Mouse (Mus musculus): ENCODE data around the gene Apex1. TPM values are rescaled to one million over a fixed set of nuclear protein-coding genes. Genes with fewer than 3 reads are reported as not detected.
"Not testable (repeated sequence)": the region's sequence is repeated elsewhere in the genome, so short reads cannot be mapped to it uniquely, and the experiment has no call there.

Gene Apex1
- polyA plus RNA-seq, 1 experiment from 2014 or later = 61.2 TPM

DNA sequence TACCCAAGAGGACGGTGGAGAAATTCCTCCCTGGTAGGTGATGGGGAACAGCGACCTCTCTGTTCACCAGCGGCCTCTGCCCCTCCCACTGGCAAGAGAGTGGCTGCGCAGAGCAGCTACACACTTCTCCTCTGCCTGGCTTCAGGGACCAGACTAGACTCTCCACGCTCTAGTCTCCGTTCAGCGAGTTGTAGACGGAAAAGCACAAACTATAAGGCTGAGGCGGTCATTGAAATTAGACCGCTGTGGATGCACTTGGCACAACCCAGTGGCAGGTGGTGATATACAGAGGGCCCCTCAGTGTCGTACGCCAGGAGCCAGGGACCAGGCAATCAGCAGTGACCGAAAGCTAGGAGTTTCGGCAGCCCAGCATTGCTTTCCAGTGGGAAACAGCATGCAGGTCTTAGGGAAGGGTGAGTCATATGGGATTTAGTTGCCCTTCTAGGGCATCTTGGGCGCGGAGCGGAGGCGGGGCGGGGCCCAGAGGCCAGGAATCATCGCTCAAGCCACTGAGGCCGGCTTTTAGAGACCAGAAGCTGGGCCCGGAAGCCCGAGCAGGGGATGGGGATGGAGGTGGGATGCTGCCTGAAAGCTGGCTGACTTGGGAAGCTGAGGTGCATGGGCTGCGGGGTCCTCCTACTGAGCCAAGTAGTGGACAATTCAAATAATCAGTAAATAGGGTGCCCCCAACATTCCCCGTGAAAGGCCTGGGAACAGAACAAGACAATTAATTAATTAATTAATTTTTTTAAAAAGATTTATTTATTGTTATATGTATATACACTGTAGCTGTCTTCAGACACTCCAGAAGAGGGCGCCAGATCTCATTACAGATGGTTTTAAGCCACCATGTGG is 20.6 kb upstream of the Apex1 start:
- Histone ChIP-seq H3K27me3 (replicated peaks; ENCODE audit: insufficient read depth, low read length) (no peaks in the 10 kb centered on the region), H3K4me3 (ENCODE audit: low read depth, low read length) (peak overlapping the region; percentile 24; the same call in 1 of the 2 replicates), H3K36me3 (ENCODE audit: insufficient read depth, low read length) (no peaks in the 10 kb centered on the region), H3K27ac (ENCODE audit: low read length) (no peak overlapping the region), H3K4me1 (ENCODE audit: insufficient read depth, low read depth, low read length) (0 out of 2 replicates have a peak, but pooled peaks cover 5% of the 10 kb centered on the region), H3K4me2 (replicated peaks; ENCODE audit: low read depth, low read length) (peak overlapping the region; percentile 57), H3K9ac (replicated peaks; ENCODE audit: low read depth) (0 out of 2 replicates have a peak overlapping the region, but pooled peaks have one; percentile 29), H3K9me3 (ENCODE audit: low read length) (no peaks in the 10 kb centered on the region)
- 7% methylated on average over 26 of the region's 26 CpGs for WGBS
- ATAC-seq (peak; percentile 82), DNase-seq (ENCODE audit: low spot score) (peak; percentile 70)
- TF ChIP-seq EP300 (IDR thresholded peaks at IDR 0.05) = no peak
- TF ChIP-seq CTCF (IDR thresholded peaks at IDR 0.05) = peak; percentile 74

GRCm38 (mm10) chr14:50904828-50905129 is 20.0 kb upstream of the Apex1 start:
- Histone ChIP-seq H3K9ac (replicated peaks; ENCODE audit: low read depth) (no peak overlapping the region), H3K9me3 (ENCODE audit: low read length) (no peaks in the 10 kb centered on the region), H3K27ac (ENCODE audit: low read length) (no peak overlapping the region), H3K4me3 (ENCODE audit: low read depth, low read length) (no peak overlapping the region), H3K27me3 (replicated peaks; ENCODE audit: insufficient read depth, low read length) (no peaks in the 10 kb centered on the region), H3K4me1 (ENCODE audit: insufficient read depth, low read depth, low read length) (0 out of 2 replicates have a peak, but pooled peaks cover 5% of the 10 kb centered on the region), H3K36me3 (ENCODE audit: insufficient read depth, low read length) (no peaks in the 10 kb centered on the region), H3K4me2 (replicated peaks; ENCODE audit: low read depth, low read length) (no peak overlapping the region)
- TF ChIP-seq EP300 (IDR thresholded peaks at IDR 0.05) (no peak), CTCF (IDR thresholded peaks at IDR 0.05) (no peak)
- DNase-seq (ENCODE audit: low spot score) (no peak), ATAC-seq (no peak)
- WGBS = 87% methylated on average over 4 of the region's 4 CpGs

DNA sequence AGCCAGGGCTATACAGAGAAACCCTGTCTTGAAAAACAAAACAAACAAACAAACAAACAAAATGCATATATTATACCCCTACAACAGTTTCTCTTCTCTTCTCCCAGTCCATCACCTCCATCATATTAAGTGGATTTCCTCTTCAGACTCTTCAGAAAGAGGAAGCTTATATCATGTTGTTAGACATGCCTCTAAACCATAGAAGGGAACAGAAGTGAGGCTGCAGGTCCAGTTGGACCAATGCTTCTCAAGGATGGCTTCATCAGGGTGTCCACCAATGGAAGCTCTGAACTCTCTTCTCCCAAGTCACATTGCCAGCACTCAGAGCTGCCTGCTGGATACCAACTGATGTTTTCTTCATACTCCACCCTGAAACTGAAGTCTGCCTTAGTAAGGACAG is 19.4 kb upstream of the Apex1 start:
- H3K27me3 ChIP-seq (replicated peaks; ENCODE audit: insufficient read depth, low read length); ATAC-seq; H3K9me3 ChIP-seq (ENCODE audit: low read length); H3K27ac ChIP-seq (ENCODE audit: low read length); H3K4me3 ChIP-seq (ENCODE audit: low read depth, low read length); H3K36me3 ChIP-seq (ENCODE audit: insufficient read depth, low read length); H3K9ac ChIP-seq (replicated peaks; ENCODE audit: low read depth); H3K4me2 ChIP-seq (replicated peaks; ENCODE audit: low read depth, low read length); H3K4me1 ChIP-seq (ENCODE audit: insufficient read depth, low read depth, low read length); DNase-seq (ENCODE audit: low spot score): not testable (repeated sequence)

- WGBS = 43% methylated on average over 4 of the region's 4 CpGs
- peaks cover 4% of the 10 kb centered on the region; the same call in 1 of the 2 replicates for H3K36me3 ChIP-seq (ENCODE audit: insufficient read depth, low read length)
- no peaks in the 10 kb centered on the region for H3K9me3 ChIP-seq (ENCODE audit: low read length)
- no peak overlapping the region for H3K27ac ChIP-seq (ENCODE audit: low read length)
- no peak for TF ChIP-seq CTCF (IDR thresholded peaks at IDR 0.05)
- TF ChIP-seq EP300 (IDR thresholded peaks at IDR 0.05) = no peak
- H3K4me2 ChIP-seq (replicated peaks; ENCODE audit: low read depth, low read length) = no peak overlapping the region
- ATAC-seq (peak; percentile 64), DNase-seq (ENCODE audit: low spot score) (peak; percentile 61)
- no peak overlapping the region for H3K9ac ChIP-seq (replicated peaks; ENCODE audit: low read depth)
- 0 out of 2 replicates have a peak, but pooled peaks cover 5% of the 10 kb centered on the region for H3K4me1 ChIP-seq (ENCODE audit: insufficient read depth, low read depth, low read length)
- H3K4me3 ChIP-seq (ENCODE audit: low read depth, low read length) = no peak overlapping the region
- H3K27me3 ChIP-seq (replicated peaks; ENCODE audit: insufficient read depth, low read length) = no peaks in the 10 kb centered on the region
Measured at GRCm38 (mm10) chr14:50908126-50908525, 16.6 kb upstream of the Apex1 start.

- Histone ChIP-seq H3K36me3 (ENCODE audit: insufficient read depth, low read length) (peaks cover 11% of the 10 kb centered on the region), H3K4me3 (ENCODE audit: low read depth, low read length) (no peak overlapping the region), H3K4me2 (replicated peaks; ENCODE audit: low read depth, low read length) (no peak overlapping the region), H3K4me1 (ENCODE audit: insufficient read depth, low read depth, low read length) (no peaks in the 10 kb centered on the region), H3K9me3 (ENCODE audit: low read length) (no peaks in the 10 kb centered on the region), H3K27ac (ENCODE audit: low read length) (no peak overlapping the region), H3K9ac (replicated peaks; ENCODE audit: low read depth) (no peak overlapping the region), H3K27me3 (replicated peaks; ENCODE audit: insufficient read depth, low read length) (no peaks in the 10 kb centered on the region)
- 51% methylated on average over 3 of the region's 3 CpGs for WGBS
- TF ChIP-seq EP300 (IDR thresholded peaks at IDR 0.05) (no peak), CTCF (IDR thresholded peaks at IDR 0.05) (no peak)
- ATAC-seq (no peak), DNase-seq (ENCODE audit: low spot score) (no peak)
Measured at GRCm38 (mm10) chr14:50911356-50911755, 13.4 kb upstream of the Apex1 start.

GRCm38 (mm10) chr14:50923437-50923836 is 1.3 kb upstream of the Apex1 start:
- H3K4me3 ChIP-seq (ENCODE audit: low read depth, low read length) = peak overlapping the region; percentile 56
- H3K4me2 ChIP-seq (replicated peaks; ENCODE audit: low read depth, low read length) = peak overlapping the region; percentile 71
- not testable (repeated sequence) for H3K4me1 ChIP-seq (ENCODE audit: insufficient read depth, low read depth, low read length); DNase-seq (ENCODE audit: low spot score); H3K9me3 ChIP-seq (ENCODE audit: low read length); ATAC-seq; H3K27me3 ChIP-seq (replicated peaks; ENCODE audit: insufficient read depth, low read length); H3K27ac ChIP-seq (ENCODE audit: low read length)
- H3K36me3 ChIP-seq (ENCODE audit: insufficient read depth, low read length) = peaks cover 14% of the 10 kb centered on the region; the same call in 1 of the 2 replicates
- WGBS = 58% methylated on average over 1 of the region's 1 CpGs
- peak overlapping the region; percentile 59; the same call in 1 of the 2 replicates for H3K9ac ChIP-seq (replicated peaks; ENCODE audit: low read depth)

All from lung, postnatal 0 days (tissue).